Mouse (Mus musculus) liver, embryonic 14.5 days (tissue): ENCODE results near the gene Relch. TPM values are rescaled to one million over a fixed set of nuclear protein-coding genes. Genes with fewer than 3 reads are reported as not detected.

Experiments used
- ATAC-seq: fragments of 200-750 bp; cut with Nextera tagmentation; 2 replicates; pipeline ENCODE4 v1.8.0; 2017; ENCODE audit warnings: moderate number of reproducible peaks, mild to moderate bottlenecking, moderate library complexity; ENCODE audit not compliant: insufficient read depth
- DNase-seq, 3 experiments: peaks; one replicate each; pipeline ENCODE4 v3.0.0-alpha.2; 2012 to 2013; ENCODE audit warnings: low read depth in 3 of 3, low spot score in 3 of 3
- H3K27ac ChIP-seq: fragments of 300-500 bp; sonication (generic); 2 replicates; pipeline ENCODE4 v1.5.1; 2014; ENCODE audit warnings: moderate library complexity, mild to moderate bottlenecking, control low read depth, inconsistent platforms
- H3K27me3 ChIP-seq: fragments of 300-500 bp; sonication (generic); 2 replicates; pipeline ENCODE4 v1.6.1; 2014; ENCODE audit warnings: mild to moderate bottlenecking, low read length, moderate library complexity; ENCODE audit not compliant: control insufficient read depth, insufficient read depth
- H3K36me3 ChIP-seq: fragments of 300-500 bp; sonication (generic); replicated peaks from 2 replicates; pipeline ENCODE4 v1.6.1; 2014; ENCODE audit warnings: low read depth; ENCODE audit not compliant: control insufficient read depth, insufficient read depth
- H3K4me1 ChIP-seq, 2 experiments: fragments of 200-500 bp in 1 of 2; fragments of 300-500 bp in 1 of 2; sonication (generic) in 1 of 2; replicated peaks; 2 replicates each; pipeline ENCODE4 v1.6.1; 2012 to 2014; ENCODE audit warnings: antibody characterized with exemption in 1 of 2, inconsistent platforms in 1 of 2, low read length in 1 of 2; ENCODE audit not compliant: control insufficient read depth in 2 of 2, insufficient read depth in 2 of 2
- H3K4me2 ChIP-seq: fragments of 300-500 bp; sonication (generic); 2 replicates; pipeline ENCODE4 v1.6.1; 2014; ENCODE audit warnings: low read depth, mild to moderate bottlenecking, control low read depth, moderate library complexity
- H3K4me3 ChIP-seq, 2 experiments: fragments of 200-500 bp in 1 of 2; fragments of 300-500 bp in 1 of 2; sonication (generic) in 1 of 2; 2 replicates each; pipeline ENCODE4 v1.5.1; 2012 to 2014; ENCODE audit warnings: low read depth in 2 of 2, low read length in 2 of 2, mild to moderate bottlenecking in 2 of 2, control low read depth in 1 of 2, inconsistent platforms in 1 of 2, moderate library complexity in 1 of 2; ENCODE audit not compliant: insufficient read depth in 1 of 2
- H3K9ac ChIP-seq: fragments of 300-500 bp; sonication (generic); replicated peaks from 2 replicates; pipeline ENCODE4 v1.6.1; 2014; ENCODE audit warnings: mild to moderate bottlenecking, control low read depth, moderate library complexity
- H3K9me3 ChIP-seq: fragments of 300-500 bp; sonication (generic); 2 replicates; pipeline ENCODE4 v1.6.1; 2016; ENCODE audit warnings: low read length, mixed read lengths; ENCODE audit not compliant: control insufficient read depth
- CTCF ChIP-seq: IDR thresholded peaks from 2 replicates; pipeline ENCODE4 v1.5.1; 2016; ENCODE audit warnings: antibody characterized with exemption, low read depth, control low read depth
- EP300 ChIP-seq: IDR thresholded peaks from 2 replicates; pipeline ENCODE4 v1.6.1; 2016; ENCODE audit warnings: antibody characterized with exemption, low read depth
- WGBS: fragments of 180-500 bp; shearing (Covaris S2); extraction: QIAGEN DNeasy Blood & Tissue Kit; methylation state at CpG from one replicate; pipeline ENCODE4 v1.1.7; 2014; ENCODE audit not compliant: insufficient replicate concordance; 5-methylcytosine and 5-hydroxymethylcytosine counted together
- polyA plus RNA-seq, 2 experiments: library from polyadenylated mRNA; depleted of rRNA in 1 of 2; stranded (reverse) in 1 of 2; unstranded in 1 of 2; fragments of >200 nt; fragmentation: Nextera tagmentation in 1 of 2; extraction: Ambion mirVana in 1 of 2; gene quantifications; 2 replicates each; pipeline versions ENCODE4 v1.2.1 to v1.2.3; 2012 to 2014

The Relch gene
- polyA plus RNA-seq, 2 experiments = 7.2 to 9.0 TPM

DNA sequence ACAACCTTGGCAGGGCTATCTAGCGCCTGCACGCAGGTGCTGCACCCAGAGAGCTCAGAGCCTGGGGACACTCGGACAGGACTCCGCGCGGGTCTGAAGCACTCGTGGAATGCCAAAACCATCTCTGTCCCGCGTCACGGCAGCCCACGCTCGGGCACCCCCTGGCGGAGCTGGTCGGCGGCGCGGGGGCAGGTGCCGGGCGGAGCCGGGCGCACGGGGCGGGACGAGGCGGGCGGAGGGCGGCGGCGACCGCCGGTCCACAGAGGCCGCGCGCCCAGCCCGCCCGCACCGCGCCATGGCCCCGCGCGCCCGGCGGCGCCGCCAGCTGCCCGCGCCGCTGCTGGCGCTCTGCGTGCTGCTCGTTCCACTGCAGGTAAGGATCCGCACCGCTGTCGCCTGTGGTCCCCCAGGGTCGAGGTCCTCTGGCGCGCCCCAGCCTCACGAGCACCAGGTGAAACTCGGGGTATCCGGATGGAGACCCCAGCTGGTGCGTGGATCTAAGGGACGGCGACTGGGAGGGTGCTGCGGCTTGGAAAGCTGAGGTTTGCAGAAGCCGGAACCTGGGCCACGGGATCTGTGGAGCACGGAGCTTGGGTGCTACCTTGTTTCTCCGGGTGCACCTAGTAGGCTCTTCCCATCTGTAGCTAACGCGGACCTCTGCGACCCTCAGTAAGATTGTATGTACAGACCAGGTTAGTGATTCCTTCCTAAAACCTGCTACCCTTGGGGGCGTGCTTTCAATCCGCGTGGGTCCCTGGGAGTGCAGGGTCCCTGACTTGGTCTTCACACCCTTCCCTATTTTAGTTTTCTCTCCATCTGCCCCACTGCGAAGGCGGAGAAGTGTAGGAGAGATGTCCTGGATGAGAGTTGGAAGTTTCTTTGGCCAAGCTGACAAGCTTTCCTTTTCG lies 117.0 kb downstream of the Relch start, which contains the start of gene Tnfrsf11a:
Gene Tnfrsf11a (plus strand): TSS at position 262 of the 908 bp plus-strand sequence.
- TF ChIP-seq CTCF (peak; percentile 43; the same call in 1 of the 2 replicates), EP300 (no peak)
- peak within 1 kb of the TSS; percentile 56 for H3K4me2 ChIP-seq
- no peak within 1 kb of the TSS for H3K27ac ChIP-seq
- H3K9ac ChIP-seq = no peak within 1 kb of the TSS
- H3K36me3 ChIP-seq = no peaks in the 10 kb centered on the region
- peaks cover 30% of the 10 kb centered on the region for H3K27me3 ChIP-seq
- peak within 1 kb of the TSS; percentile 50 to 53 for H3K4me3 ChIP-seq
- DNase-seq (no peak), ATAC-seq (peak; percentile 48; the same call in 1 of the 2 replicates)
- H3K9me3 ChIP-seq = no peaks in the 10 kb centered on the region
- 3% methylated on average over 61 of the region's 77 CpGs for WGBS
- H3K4me1 ChIP-seq = no peaks in the 10 kb centered on the region; a peak in 1 of 4 replicates

GRCm38 (mm10) chr1:105781391-105782146 lies 117.9 kb downstream of the Relch start:
- 30% methylated on average over 12 of the region's 12 CpGs for WGBS
- TF ChIP-seq EP300 (no peak), CTCF (no peak)
- Histone ChIP-seq H3K27ac (no peak overlapping the region), H3K4me2 (peak overlapping the region; percentile 56), H3K36me3 (no peaks in the 10 kb centered on the region), H3K27me3 (peaks cover 30% of the 10 kb centered on the region), H3K4me3 (peak overlapping the region in 1 of 2 experiments; percentile 50; a peak in 2 of 4 replicates), H3K4me1 (no peaks in the 10 kb centered on the region; a peak in 1 of 4 replicates), H3K9me3 (no peaks in the 10 kb centered on the region), H3K9ac (no peak overlapping the region)
- no peak for DNase-seq
- no peak for ATAC-seq

DNA sequence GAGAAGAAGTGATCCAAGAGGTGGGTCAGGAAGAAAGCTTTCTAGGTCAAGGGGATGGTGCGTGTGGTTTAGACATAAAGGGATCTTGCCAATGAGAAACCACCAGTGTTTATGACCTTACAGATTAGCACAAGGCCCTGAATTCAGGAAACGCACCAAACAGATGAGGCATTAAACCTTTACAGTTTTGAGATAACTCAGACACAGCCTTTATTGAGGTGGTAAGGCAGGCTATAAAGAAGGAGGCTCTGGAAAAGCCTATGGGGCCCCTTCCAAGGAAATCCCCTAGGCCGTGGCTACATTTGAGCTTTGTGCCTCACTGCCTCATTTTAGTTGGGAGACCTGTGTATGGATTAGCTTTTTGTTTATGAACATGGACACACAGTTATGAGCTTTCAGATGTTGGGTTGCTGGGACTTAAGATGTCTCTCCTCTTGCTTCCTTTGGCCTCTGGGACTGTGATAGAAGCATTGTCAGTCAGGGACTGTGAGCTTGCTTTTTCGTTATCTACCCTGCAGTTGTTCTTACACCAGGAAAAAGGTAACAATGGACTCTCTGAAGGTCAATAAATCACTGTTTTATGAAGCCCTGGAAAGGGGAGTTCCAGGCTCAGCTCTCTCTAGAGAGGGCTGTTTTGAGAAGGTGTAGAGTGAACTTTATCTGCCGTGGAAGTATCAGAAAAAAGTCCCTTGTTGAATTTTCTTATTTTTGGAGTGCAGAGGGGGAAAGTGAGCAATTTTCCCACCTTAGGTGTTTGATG lies 120.8 kb downstream of the Relch start:
- Histone ChIP-seq H3K27me3 (peaks cover 26% of the 10 kb centered on the region), H3K9me3 (no peaks in the 10 kb centered on the region), H3K27ac (no peak overlapping the region), H3K4me3 (no peak overlapping the region), H3K4me1 (no peaks in the 10 kb centered on the region; a peak in 1 of 4 replicates), H3K9ac (no peak overlapping the region), H3K36me3 (no peaks in the 10 kb centered on the region), H3K4me2 (no peak overlapping the region)
- ATAC-seq (no peak), DNase-seq (no peak)
- 40% methylated on average over 5 of the region's 5 CpGs for WGBS
- TF ChIP-seq CTCF = no peak
- TF ChIP-seq EP300 = no peak

DNA sequence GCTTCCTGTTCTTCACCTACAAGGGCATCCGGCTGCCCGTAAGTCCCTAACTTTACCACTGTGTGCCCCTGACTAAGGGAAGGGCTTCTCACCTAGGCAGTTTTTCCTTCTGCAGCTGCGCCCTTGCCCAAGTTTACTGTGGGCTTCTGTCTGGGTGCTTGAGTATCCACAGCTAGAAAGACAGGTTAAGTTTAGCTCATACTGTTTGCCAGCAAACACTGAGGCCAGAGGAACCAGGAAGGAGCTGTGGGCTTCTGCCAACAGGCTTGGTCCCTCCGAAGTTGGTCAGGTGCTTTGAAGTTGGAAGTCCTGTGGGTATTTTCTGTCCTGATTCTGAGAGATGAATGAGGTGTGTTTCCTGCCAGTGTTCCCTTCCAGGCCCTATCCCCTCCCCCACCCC lies 121.5 kb downstream of the Relch start:
- Histone ChIP-seq H3K27ac (no peak overlapping the region), H3K36me3 (no peaks in the 10 kb centered on the region), H3K4me1 (no peaks in the 10 kb centered on the region; a peak in 1 of 4 replicates), H3K9ac (no peak overlapping the region), H3K4me3 (no peak overlapping the region), H3K4me2 (no peak overlapping the region), H3K9me3 (no peaks in the 10 kb centered on the region), H3K27me3 (peaks cover 19% of the 10 kb centered on the region)
- TF ChIP-seq CTCF = no peak
- no peak for TF ChIP-seq EP300
- 39% methylated on average over 4 of the region's 4 CpGs for WGBS
- ATAC-seq = no peak
- DNase-seq = no peak
